Mouse (Mus musculus): ENCODE data around the gene Ddo. TPM values are rescaled to one million over a fixed set of nuclear protein-coding genes. Genes with fewer than 3 reads are reported as not detected.

The Ddo gene
- polyA plus RNA-seq, 1 experiment from 2014 or later: not detected

- ATAC-seq (ENCODE audit: low read depth) (no peak), DNase-seq (no peak)
- Histone ChIP-seq H3K4me3 (replicated peaks) (no peak overlapping the region), H3K27me3 (no peaks in the 10 kb centered on the region), H3K4me1 (replicated peaks) (peaks cover 2% of the 10 kb centered on the region; the same call in 1 of the 2 replicates), H3K4me2 (no peak overlapping the region), H3K36me3 (no peaks in the 10 kb centered on the region), H3K27ac (no peak overlapping the region), H3K9ac (no peak overlapping the region), H3K9me3 (replicated peaks) (no peaks in the 10 kb centered on the region)
- 78% methylated on average over 13 of the region's 13 CpGs for WGBS (ENCODE audit: insufficient replicate concordance)
Measured at GRCm38 (mm10) chr10:40718362-40718761, 88.6 kb downstream of the Ddo start.

GRCm38 (mm10) chr10:40719062-40719461 is 89.3 kb downstream of the Ddo start:
- no peak overlapping the region for H3K4me3 ChIP-seq (replicated peaks)
- no peaks in the 10 kb centered on the region for H3K36me3 ChIP-seq
- no peaks in the 10 kb centered on the region for H3K9me3 ChIP-seq (replicated peaks)
- 57% methylated on average over 6 of the region's 6 CpGs for WGBS (ENCODE audit: insufficient replicate concordance)
- no peaks in the 10 kb centered on the region for H3K4me1 ChIP-seq (replicated peaks)
- no peak overlapping the region for H3K4me2 ChIP-seq
- H3K27ac ChIP-seq: no peak overlapping the region
- H3K9ac ChIP-seq: no peak overlapping the region
- ATAC-seq (ENCODE audit: low read depth) (no peak), DNase-seq (no peak)
- no peaks in the 10 kb centered on the region for H3K27me3 ChIP-seq

DNA sequence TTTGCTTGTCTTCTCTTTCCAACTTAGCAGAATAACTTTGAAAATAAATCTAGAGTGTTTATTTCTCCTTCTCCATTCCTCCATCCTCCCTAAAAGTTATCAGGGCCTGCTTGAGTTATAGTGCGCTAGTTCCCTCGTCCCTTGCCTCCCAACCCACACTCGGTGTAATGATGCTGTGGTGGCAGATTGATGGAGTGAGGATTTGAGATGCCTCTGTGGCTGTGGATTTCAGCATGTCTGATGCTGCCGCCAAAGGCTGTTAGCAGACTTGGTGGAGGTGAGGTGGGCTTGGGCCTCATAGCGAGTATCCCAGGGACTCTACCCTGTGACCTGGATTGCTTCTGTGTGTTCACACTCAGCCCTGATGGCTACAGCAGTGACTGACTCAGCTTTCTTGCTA is 91.1 kb downstream of the Ddo start:
- WGBS (ENCODE audit: insufficient replicate concordance): 67% methylated on average over 5 of the region's 5 CpGs
- ATAC-seq (ENCODE audit: low read depth) (no peak), DNase-seq (no peak)
- H3K27me3 ChIP-seq: no peaks in the 10 kb centered on the region
- no peak overlapping the region for H3K4me2 ChIP-seq
- H3K4me3 ChIP-seq (replicated peaks): no peak overlapping the region
- no peaks in the 10 kb centered on the region for H3K4me1 ChIP-seq (replicated peaks)
- no peaks in the 10 kb centered on the region for H3K36me3 ChIP-seq
- H3K9ac ChIP-seq: no peak overlapping the region
- no peak overlapping the region for H3K27ac ChIP-seq
- no peaks in the 10 kb centered on the region for H3K9me3 ChIP-seq (replicated peaks)

- H3K9ac ChIP-seq: no peak overlapping the region
- WGBS (ENCODE audit: insufficient replicate concordance): 45% methylated on average over 6 of the region's 6 CpGs
- no peak overlapping the region for H3K4me3 ChIP-seq (replicated peaks)
- no peaks in the 10 kb centered on the region for H3K4me1 ChIP-seq (replicated peaks)
- no peak overlapping the region for H3K4me2 ChIP-seq
- H3K9me3 ChIP-seq (replicated peaks): no peaks in the 10 kb centered on the region
- 0 out of 2 replicates have a peak, but pooled peaks cover 6% of the 10 kb centered on the region for H3K27me3 ChIP-seq
- ATAC-seq (ENCODE audit: low read depth) (no peak), DNase-seq (no peak)
- H3K27ac ChIP-seq: no peak overlapping the region
- no peaks in the 10 kb centered on the region for H3K36me3 ChIP-seq
Measured at GRCm38 (mm10) chr10:40724342-40724741, 94.5 kb downstream of the Ddo start.

GRCm38 (mm10) chr10:40725066-40725465 is 95.3 kb downstream of the Ddo start:
- Histone ChIP-seq H3K4me3 (replicated peaks) (no peak overlapping the region), H3K4me2 (no peak overlapping the region), H3K9me3 (replicated peaks) (no peaks in the 10 kb centered on the region), H3K9ac (no peak overlapping the region), H3K27ac (no peak overlapping the region), H3K4me1 (replicated peaks) (no peaks in the 10 kb centered on the region), H3K36me3 (no peaks in the 10 kb centered on the region), H3K27me3 (0 out of 2 replicates have a peak, but pooled peaks cover 6% of the 10 kb centered on the region)
- DNase-seq (no peak), ATAC-seq (ENCODE audit: low read depth) (no peak)
- 45% methylated on average over 4 of the region's 4 CpGs for WGBS (ENCODE audit: insufficient replicate concordance)

- WGBS (ENCODE audit: insufficient replicate concordance): 34% methylated on average over 4 of the region's 4 CpGs
Measured at GRCm38 (mm10) chr10:40725471-40725870, 95.7 kb downstream of the Ddo start.

GRCm38 (mm10) chr10:40726288-40726902 is 96.6 kb downstream of the Ddo start:
- DNase-seq (no peak), ATAC-seq (ENCODE audit: low read depth) (no peak)
- Histone ChIP-seq H3K9me3 (replicated peaks) (no peaks in the 10 kb centered on the region), H3K27me3 (0 out of 2 replicates have a peak, but pooled peaks cover 6% of the 10 kb centered on the region), H3K36me3 (no peaks in the 10 kb centered on the region), H3K4me2 (no peak overlapping the region), H3K4me3 (replicated peaks) (no peak overlapping the region), H3K27ac (no peak overlapping the region), H3K4me1 (replicated peaks) (no peaks in the 10 kb centered on the region), H3K9ac (no peak overlapping the region)
- WGBS (ENCODE audit: insufficient replicate concordance): 48% methylated on average over 11 of the region's 11 CpGs

More at GRCm38 (mm10) chr10:40725471-40725870, 95.7 kb downstream of the Ddo start:
- Histone ChIP-seq H3K27ac (no peak overlapping the region), H3K27me3 (0 out of 2 replicates have a peak, but pooled peaks cover 6% of the 10 kb centered on the region), H3K4me2 (no peak overlapping the region), H3K9ac (no peak overlapping the region), H3K4me1 (replicated peaks) (no peaks in the 10 kb centered on the region), H3K36me3 (no peaks in the 10 kb centered on the region), H3K9me3 (replicated peaks) (no peaks in the 10 kb centered on the region), H3K4me3 (replicated peaks) (no peak overlapping the region)
- ATAC-seq (ENCODE audit: low read depth) (no peak), DNase-seq (no peak)

DNA sequence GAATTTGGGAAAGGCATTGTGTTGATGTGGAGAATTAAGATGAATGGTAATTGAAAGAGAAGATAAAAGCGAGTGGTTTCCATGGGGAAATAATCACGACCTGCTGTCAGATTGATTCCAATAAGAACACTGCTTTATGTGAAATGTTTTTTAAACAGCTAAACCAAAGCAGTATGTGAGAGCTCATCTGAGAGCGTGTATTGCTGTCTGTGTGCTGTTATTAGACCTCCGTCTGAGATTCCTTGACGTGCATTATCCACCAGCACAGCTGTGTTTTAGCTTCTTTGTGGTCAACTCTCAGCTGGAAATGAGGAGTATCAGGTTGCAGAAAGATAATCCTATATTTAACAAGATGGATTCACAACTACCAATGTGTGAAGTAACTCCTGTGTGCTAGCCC is 97.2 kb downstream of the Ddo start:
- ATAC-seq (ENCODE audit: low read depth): no peak
- 63% methylated on average over 5 of the region's 5 CpGs for WGBS (ENCODE audit: insufficient replicate concordance)
- no peaks in the 10 kb centered on the region for H3K4me1 ChIP-seq (replicated peaks)

GRCm38 (mm10) chr10:40730200-40730599 is 100.4 kb downstream of the Ddo start:
- Histone ChIP-seq H3K4me2 (no peak overlapping the region), H3K36me3 (no peaks in the 10 kb centered on the region)
- WGBS (ENCODE audit: insufficient replicate concordance): 62% methylated on average over 5 of the region's 5 CpGs

More for the DNA sequence above, 97.2 kb downstream of the Ddo start:
- no peak overlapping the region for H3K9ac ChIP-seq
- H3K9me3 ChIP-seq (replicated peaks): no peaks in the 10 kb centered on the region
- H3K36me3 ChIP-seq: no peaks in the 10 kb centered on the region
- no peak overlapping the region for H3K4me2 ChIP-seq
- DNase-seq: no peak
- no peak overlapping the region for H3K27ac ChIP-seq
- no peak overlapping the region for H3K4me3 ChIP-seq (replicated peaks)
- 0 out of 2 replicates have a peak, but pooled peaks cover 6% of the 10 kb centered on the region for H3K27me3 ChIP-seq

More at GRCm38 (mm10) chr10:40730200-40730599, 100.4 kb downstream of the Ddo start:
- Histone ChIP-seq H3K27ac (no peak overlapping the region), H3K27me3 (0 out of 2 replicates have a peak, but pooled peaks cover 6% of the 10 kb centered on the region), H3K4me3 (replicated peaks) (no peak overlapping the region), H3K9ac (no peak overlapping the region), H3K9me3 (replicated peaks) (no peaks in the 10 kb centered on the region), H3K4me1 (replicated peaks) (no peaks in the 10 kb centered on the region)
- no peak for DNase-seq
- no peak for ATAC-seq (ENCODE audit: low read depth)

Other genes starting within 250 kb of the Ddo start
- not detected in 2 replicates for gene Slc22a16, start 59.7 kb upstream of the Ddo start, polyA plus RNA-seq (2015; fragmentation: Nextera tagmentation; extraction: Ambion mirVana)
- gene Mettl24, start 53.3 kb downstream of the Ddo start, polyA plus RNA-seq (2015; fragmentation: Nextera tagmentation; extraction: Ambion mirVana): 0.32 and 0.53 TPM in 2 replicates